ENCODE assay signal across 8 mouse cellular contexts in genomic region chr15:102942739-102943467, GRCm38 (mm10). TPM values are rescaled to one million over a fixed set of nuclear protein-coding genes. Genes with fewer than 3 reads are reported as not detected.
A peak's percentile ranks its signal among the peaks of the same experiment; 100 is the strongest.
DNase-seq lines count a peak whose midpoint lies in the region; ATAC-seq lines count a peak whose summit lies in the region.

No protein-coding gene starts in this region.

- no peak for ATAC-seq in heart, embryonic 12.5 days (ENCODE audit: insufficient number of reproducible peaks, low FRiP score)
- no peak for ATAC-seq in forebrain, embryonic 13.5 days
- ATAC-seq in limb, embryonic 12.5 days (ENCODE audit: insufficient number of reproducible peaks, insufficient read depth, low FRiP score, low TSS enrichment, low read depth) = no peak

- no peaks in the 10 kb centered on the region for H3K36me3 ChIP-seq in heart, embryonic 12.5 days
- no peaks in the 10 kb centered on the region for H3K36me3 ChIP-seq in forebrain, embryonic 13.5 days (ENCODE audit: poor library complexity, severe bottlenecking)
- H3K36me3 ChIP-seq in limb, embryonic 12.5 days = no peaks in the 10 kb centered on the region

- WGBS in heart, embryonic 12.5 days = under 1% methylated on average over 45 of the region's 53 CpGs
- WGBS in forebrain, embryonic 13.5 days = under 1% methylated on average over 51 of the region's 53 CpGs
- WGBS in limb, embryonic 12.5 days = 1% methylated on average over 46 of the region's 53 CpGs

- peak overlapping the region; percentile 33 for H3K4me3 ChIP-seq in heart, embryonic 12.5 days
- no peak overlapping the region; the same call in 1 of the 2 replicates for H3K4me3 ChIP-seq in forebrain, embryonic 13.5 days
- H3K4me3 ChIP-seq in limb, embryonic 12.5 days (replicated peaks) = peak overlapping the region; percentile 41

- no peak for DNase-seq in heart, adult 11 months
- peak; percentile 66 for DNase-seq in 3T3-L1 (ENCODE audit: low read depth, low spot score)
- DNase-seq in right cerebral cortex, adult 18-20 months = no peak
- DNase-seq in cerebellum, postnatal 14 days = no peak
- no peak for DNase-seq in urinary bladder, postnatal 25 days (ENCODE audit: low spot score)

- no peaks in the 10 kb centered on the region for H3K9me3 ChIP-seq in heart, embryonic 12.5 days (replicated peaks)
- H3K9me3 ChIP-seq in forebrain, embryonic 13.5 days (replicated peaks) = no peaks in the 10 kb centered on the region
- no peaks in the 10 kb centered on the region for H3K9me3 ChIP-seq in limb, embryonic 12.5 days

- H3K27ac ChIP-seq in heart, embryonic 12.5 days (ENCODE audit: poor library complexity, severe bottlenecking) = no peak overlapping the region
- H3K27ac ChIP-seq in forebrain, embryonic 13.5 days = no peak overlapping the region
- H3K27ac ChIP-seq in limb, embryonic 12.5 days = peak overlapping the region; percentile 31; the same call in 1 of the 2 replicates

- H3K4me1 ChIP-seq in heart, embryonic 12.5 days (replicated peaks) = no peaks in the 10 kb centered on the region
- peaks cover 9% of the 10 kb centered on the region; the same call in 1 of the 2 replicates for H3K4me1 ChIP-seq in forebrain, embryonic 13.5 days
- peaks cover 17% of the 10 kb centered on the region for H3K4me1 ChIP-seq in limb, embryonic 12.5 days (replicated peaks)

- H3K4me2 ChIP-seq in heart, embryonic 12.5 days = peak overlapping the region; percentile 56
- H3K4me2 ChIP-seq in forebrain, embryonic 13.5 days = peak overlapping the region; percentile 34
- peak overlapping the region; percentile 59 for H3K4me2 ChIP-seq in limb, embryonic 12.5 days

- H3K27me3 ChIP-seq in heart, embryonic 12.5 days (replicated peaks) = peaks cover 98% of the 10 kb centered on the region
- H3K27me3 ChIP-seq in forebrain, embryonic 13.5 days = peaks cover 100% of the 10 kb centered on the region
- peaks cover 90% of the 10 kb centered on the region for H3K27me3 ChIP-seq in limb, embryonic 12.5 days

- H3K9ac ChIP-seq in heart, embryonic 12.5 days = no peak overlapping the region
- H3K9ac ChIP-seq in forebrain, embryonic 13.5 days = no peak overlapping the region
- peak overlapping the region; percentile 70 for H3K9ac ChIP-seq in limb, embryonic 12.5 days (replicated peaks)

RNA-seq across cellular contexts. Expression of gene Hoxc12, which starts 6.3 kb away (rescaled TPM):
- not detected in 2 replicates for polyA plus RNA-seq in heart, embryonic 12.5 days (2016; fragmentation: Nextera tagmentation; extraction: Ambion mirVana)
- not detected in 2 replicates for polyA plus RNA-seq in forebrain, embryonic 13.5 days (2015; fragmentation: Nextera tagmentation; extraction: Ambion mirVana)
- 2.0 and 2.8 TPM in 2 replicates for polyA plus RNA-seq in limb, embryonic 12.5 days (2016; fragmentation: Nextera tagmentation; extraction: Ambion mirVana)

RNA-seq across cellular contexts. Expression of gene Hoxc11, which starts 11.3 kb away (rescaled TPM):
- polyA plus RNA-seq in heart, embryonic 12.5 days (2016; fragmentation: Nextera tagmentation; extraction: Ambion mirVana) = not detected in 2 replicates
- not detected in 2 replicates for polyA plus RNA-seq in forebrain, embryonic 13.5 days (2015; fragmentation: Nextera tagmentation; extraction: Ambion mirVana)
- 3.5 and 5.2 TPM in 2 replicates for polyA plus RNA-seq in limb, embryonic 12.5 days (2016; fragmentation: Nextera tagmentation; extraction: Ambion mirVana)

RNA-seq across cellular contexts. Expression of gene Hoxc13, which starts 22.0 kb away (rescaled TPM):
- 0.18 TPM in 1 of 2 replicates, not detected in the other for polyA plus RNA-seq in heart, embryonic 12.5 days (2016; fragmentation: Nextera tagmentation; extraction: Ambion mirVana)
- polyA plus RNA-seq in forebrain, embryonic 13.5 days (2015; fragmentation: Nextera tagmentation; extraction: Ambion mirVana) = not detected in 2 replicates
- polyA plus RNA-seq in limb, embryonic 12.5 days (2016; fragmentation: Nextera tagmentation; extraction: Ambion mirVana) = 3.6 and 5.0 TPM in 2 replicates

RNA-seq across cellular contexts. Expression of gene Hoxc10, which starts 23.7 kb away (rescaled TPM):
- not detected in 2 replicates for polyA plus RNA-seq in heart, embryonic 12.5 days (2016; fragmentation: Nextera tagmentation; extraction: Ambion mirVana)
- not detected in 2 replicates for polyA plus RNA-seq in forebrain, embryonic 13.5 days (2015; fragmentation: Nextera tagmentation; extraction: Ambion mirVana)
- 20.7 and 21.2 TPM in 2 replicates for polyA plus RNA-seq in limb, embryonic 12.5 days (2016; fragmentation: Nextera tagmentation; extraction: Ambion mirVana)

RNA-seq across cellular contexts. Expression of gene Hoxc5, which starts 24.3 kb away (rescaled TPM):
- polyA plus RNA-seq in heart, embryonic 12.5 days (2016; fragmentation: Nextera tagmentation; extraction: Ambion mirVana) = 0.38 and 0.39 TPM in 2 replicates
- polyA plus RNA-seq in forebrain, embryonic 13.5 days (2015; fragmentation: Nextera tagmentation; extraction: Ambion mirVana) = not detected in 2 replicates
- 6.3 and 12.2 TPM in 2 replicates for polyA plus RNA-seq in limb, embryonic 12.5 days (2016; fragmentation: Nextera tagmentation; extraction: Ambion mirVana)
